Mouse (Mus musculus): ENCODE results near the gene Mif4gd.

DNA sequence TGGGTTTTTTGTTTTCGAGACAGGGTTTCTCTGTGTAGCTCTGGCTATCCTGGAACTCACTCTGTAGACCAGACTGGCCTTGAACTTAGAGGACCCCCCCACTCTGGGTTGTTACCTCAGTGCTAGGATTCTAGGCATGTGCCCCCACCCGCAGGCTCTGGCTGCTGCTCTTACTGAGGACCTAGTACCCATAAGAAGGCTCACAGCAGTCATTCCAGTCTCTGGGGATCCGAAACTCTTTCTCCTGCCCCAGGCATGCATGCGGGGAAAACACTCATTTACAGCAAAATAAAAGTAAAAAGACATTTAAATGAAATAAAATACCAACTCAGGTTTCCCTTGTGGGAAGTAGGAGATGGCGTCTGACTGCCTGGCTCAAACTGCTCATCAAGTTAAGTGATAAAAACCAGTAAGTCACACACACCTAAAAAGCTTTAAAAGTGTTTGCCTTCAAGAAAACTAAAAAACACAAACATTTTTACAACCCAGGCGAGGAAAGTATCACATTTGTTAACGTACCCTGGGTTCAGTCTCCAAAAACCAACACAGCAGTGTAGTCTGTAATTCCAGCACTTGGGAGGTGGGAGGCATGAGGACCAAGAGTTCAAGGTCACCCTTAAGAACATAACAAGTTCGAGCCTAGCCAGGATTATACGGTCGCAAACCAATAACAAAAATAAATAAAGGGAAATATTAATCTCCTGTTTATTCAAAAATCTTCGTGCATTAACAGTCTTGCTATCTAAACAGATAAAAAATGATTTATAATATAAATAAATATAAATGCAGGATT, 14.3 kb upstream of the Mif4gd start:
- no peak for TF ChIP-seq CTCF (conservative IDR thresholded peaks at IDR 0.05; ENCODE audit: insufficient read depth, insufficient read length, low read depth, low read length)
- TF ChIP-seq POLR2A (IDR thresholded peaks at IDR 0.05; ENCODE audit: low read depth, low read length): no peak
